Mouse (Mus musculus) forebrain, embryonic 14.5 days (tissue): ENCODE measurements around the gene Eapp. TPM values are rescaled to one million over a fixed set of nuclear protein-coding genes. Genes with fewer than 3 reads are reported as not detected.
A peak's percentile ranks its signal among the peaks of the same experiment; 100 is the strongest.
"Not testable (repeated sequence)": the region's sequence is repeated elsewhere in the genome, so short reads cannot be mapped to it uniquely, and the experiment has no call there.

Experiments used
- ATAC-seq: fragments of 200-750 bp; cut with Nextera tagmentation; 2 replicates; pipeline ENCODE4 v1.8.0; 2017; ENCODE audit warnings: mild to moderate bottlenecking, moderate library complexity
- DNase-seq: peaks from one replicate; pipeline ENCODE4 v3.0.0-alpha.2; 2015; ENCODE audit warnings: low spot score
- H3K27ac ChIP-seq: fragments of 300-500 bp; sonication (generic); 2 replicates; pipeline ENCODE4 v1.5.1; 2014; ENCODE audit warnings: low read depth, mild to moderate bottlenecking, control low read depth, low read length, moderate library complexity
- H3K27me3 ChIP-seq: fragments of 300-500 bp; sonication (generic); replicated peaks from 2 replicates; pipeline ENCODE4 v1.6.1; 2014; ENCODE audit warnings: low read length, control low read depth, mixed read lengths; ENCODE audit not compliant: control insufficient read depth, insufficient read depth
- H3K36me3 ChIP-seq: fragments of 300-500 bp; sonication (generic); 2 replicates; pipeline ENCODE4 v1.6.1; 2014; ENCODE audit warnings: low read length, control low read depth; ENCODE audit not compliant: control insufficient read depth, insufficient read depth
- H3K4me1 ChIP-seq: fragments of 300-500 bp; sonication (generic); 2 replicates; pipeline ENCODE4 v1.6.1; 2014; ENCODE audit warnings: antibody characterized with exemption, low read length, control low read depth; ENCODE audit not compliant: control insufficient read depth, insufficient read depth
- H3K4me2 ChIP-seq: fragments of 300-500 bp; sonication (generic); 2 replicates; pipeline ENCODE4 v1.6.1; 2014; ENCODE audit warnings: mild to moderate bottlenecking, control low read depth, low read length
- H3K4me3 ChIP-seq: fragments of 300-500 bp; sonication (generic); 2 replicates; pipeline ENCODE4 v1.5.1; 2014; ENCODE audit warnings: low read depth, low read length, control low read depth
- H3K9ac ChIP-seq: fragments of 300-500 bp; sonication (generic); 2 replicates; pipeline ENCODE4 v1.6.1; 2014; ENCODE audit warnings: mild to moderate bottlenecking, low read length, control low read depth, moderate library complexity
- H3K9me3 ChIP-seq: fragments of 300-500 bp; sonication (generic); replicated peaks from 2 replicates; pipeline ENCODE4 v1.6.1; 2016; ENCODE audit warnings: low read length, control low read depth, mixed read lengths; ENCODE audit not compliant: control insufficient read depth
- WGBS: fragments of 180-500 bp; shearing (Covaris S2); extraction: QIAGEN DNeasy Blood & Tissue Kit; methylation state at CpG from one replicate; pipeline ENCODE4 v1.1.7; 2014; 5-methylcytosine and 5-hydroxymethylcytosine counted together
- polyA plus RNA-seq: library from polyadenylated mRNA; unstranded; fragments of >200 nt; fragmentation: Nextera tagmentation; extraction: Ambion mirVana; gene quantifications from 2 replicates; pipeline ENCODE4 v1.2.1, GENCODE M21; 2014

Gene Eapp
- 84.0 and 87.0 TPM in 2 replicates for polyA plus RNA-seq

GRCm38 (mm10) chr12:54695511-54696241 lies at the start of gene Eapp:
Eapp (minus strand) TSS chr12:54695897.
- Histone ChIP-seq H3K27me3 (no peaks in the 10 kb centered on the region), H3K4me2 (peak within 1 kb of the TSS; percentile 53), H3K36me3 (peaks cover 9% of the 10 kb centered on the region; the same call in 1 of the 2 replicates), H3K27ac (peak within 1 kb of the TSS; percentile 95), H3K4me3 (peak within 1 kb of the TSS; percentile 73), H3K9ac (peak within 1 kb of the TSS; percentile 83), H3K4me1 (no peaks in the 10 kb centered on the region), H3K9me3 (no peaks in the 10 kb centered on the region)
- DNase-seq (peak; percentile 99), ATAC-seq (peak; percentile 93)
- under 1% methylated on average over 57 of the region's 57 CpGs for WGBS

- not testable (repeated sequence) for H3K27ac ChIP-seq, H3K36me3 ChIP-seq, H3K4me2 ChIP-seq, H3K9me3 ChIP-seq, H3K27me3 ChIP-seq, H3K4me3 ChIP-seq, DNase-seq, H3K9ac ChIP-seq, H3K4me1 ChIP-seq
- 0% methylated on average over 6 of the region's 33 CpGs for WGBS
- peak; percentile 67 for ATAC-seq
Measured at GRCm38 (mm10) chr12:54738661-54739243, 43.1 kb upstream of the Eapp start.

- H3K27me3 ChIP-seq, H3K4me3 ChIP-seq, H3K4me1 ChIP-seq, DNase-seq, H3K9me3 ChIP-seq, H3K27ac ChIP-seq, H3K4me2 ChIP-seq, H3K36me3 ChIP-seq, H3K9ac ChIP-seq: not testable (repeated sequence)
- ATAC-seq: peak; percentile 84
- no CpG with 5 or more reads among the region's 21 CpGs for WGBS
Measured at GRCm38 (mm10) chr12:54737891-54738660, 42.4 kb upstream of the Eapp start.

- 0% methylated on average over 6 of the region's 49 CpGs for WGBS
- not testable (repeated sequence) for H3K4me2 ChIP-seq, DNase-seq, H3K36me3 ChIP-seq, H3K4me1 ChIP-seq, H3K27me3 ChIP-seq, H3K9ac ChIP-seq, H3K27ac ChIP-seq, H3K9me3 ChIP-seq, H3K4me3 ChIP-seq
- peak; percentile 64 for ATAC-seq
Measured at GRCm38 (mm10) chr12:54734307-54735131, 38.8 kb upstream of the Eapp start.

GRCm38 (mm10) chr12:54729140-54730059 lies 33.7 kb upstream of the Eapp start:
- not testable (repeated sequence) for H3K36me3 ChIP-seq, H3K27me3 ChIP-seq, DNase-seq, H3K27ac ChIP-seq, H3K9me3 ChIP-seq, H3K4me3 ChIP-seq, H3K4me1 ChIP-seq, H3K4me2 ChIP-seq, H3K9ac ChIP-seq
- ATAC-seq: peak; percentile 93
- no CpG with 5 or more reads among the region's 56 CpGs for WGBS

GRCm38 (mm10) chr12:54718871-54719786 lies 23.4 kb upstream of the Eapp start:
- not testable (repeated sequence) for DNase-seq, H3K4me2 ChIP-seq, H3K9ac ChIP-seq, H3K9me3 ChIP-seq, H3K27me3 ChIP-seq, H3K36me3 ChIP-seq, H3K4me1 ChIP-seq, H3K4me3 ChIP-seq, H3K27ac ChIP-seq
- WGBS: no CpG with 5 or more reads among the region's 56 CpGs
- ATAC-seq: peak; percentile 92

GRCm38 (mm10) chr12:54717516-54717915 lies 21.8 kb upstream of the Eapp start:
- not testable (repeated sequence) for DNase-seq, H3K9ac ChIP-seq, H3K4me3 ChIP-seq, H3K9me3 ChIP-seq, H3K4me2 ChIP-seq, H3K36me3 ChIP-seq, ATAC-seq, H3K27ac ChIP-seq, H3K27me3 ChIP-seq, H3K4me1 ChIP-seq
- 86% methylated on average over 5 of the region's 11 CpGs for WGBS
